Mouse (Mus musculus) ES-Bruce4 (cell line): Measurements from ENCODE around the gene Abcc9.

Experiments
- CTCF ChIP-seq: IDR thresholded peaks from one replicate; pipeline ENCODE4 v1.8.1; 2011; ENCODE audit warnings: low read depth, low read length
- POLR2A ChIP-seq: IDR thresholded peaks from one replicate; pipeline ENCODE4 v1.8.1; 2011; ENCODE audit warnings: low read length; ENCODE audit not compliant: insufficient read depth

DNA sequence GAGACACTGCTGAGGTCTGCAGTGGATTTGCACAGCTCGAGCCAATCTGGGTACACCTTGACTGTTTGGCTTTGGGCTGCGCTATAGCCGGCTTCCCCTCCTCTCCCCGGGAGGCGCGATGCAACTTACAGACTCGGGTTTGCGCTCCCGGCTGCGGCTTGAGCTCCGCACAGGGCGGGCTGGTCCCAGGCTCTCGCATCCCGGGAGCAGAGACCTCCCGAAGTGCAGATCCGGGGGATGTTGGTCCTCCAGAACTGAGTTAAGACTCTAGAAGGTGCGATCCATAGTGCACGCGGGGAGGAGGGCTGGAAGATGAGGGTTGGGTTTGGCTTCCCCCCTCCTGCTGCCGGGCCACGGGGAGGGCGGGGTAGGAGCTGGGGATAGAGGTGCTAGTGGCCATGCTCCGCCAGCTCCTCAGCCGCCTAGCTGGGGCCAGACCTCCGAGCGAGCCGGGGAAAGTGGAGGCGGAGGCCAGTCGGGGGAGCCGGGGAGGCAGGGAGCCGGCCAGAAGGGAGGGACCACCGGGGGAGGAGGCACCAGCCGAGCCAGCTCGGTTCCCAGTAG, 131.0 kb downstream of the Abcc9 start, which contains the start of gene Kcnj8:
- no peak for TF ChIP-seq CTCF
- TF ChIP-seq POLR2A = no peak
